Mouse (Mus musculus) G1E (cell line): ENCODE measurements around the gene Adcy1.

Source experiments
- CTCF ChIP-seq: IDR thresholded peaks from 2 replicates; pipeline ENCODE4 v1.5.1; 2012; ENCODE audit warnings: low read depth, low read length, inconsistent platforms, mixed read lengths
- GATA1 ChIP-seq: IDR thresholded peaks from 2 replicates; pipeline ENCODE4 v1.6.1; 2012; ENCODE audit warnings: borderline replicate concordance, low read length, inconsistent platforms, mixed read lengths
- GATA2 ChIP-seq: IDR thresholded peaks from 2 replicates; pipeline ENCODE4 v1.6.1; 2012; ENCODE audit warnings: low read depth, low read length, inconsistent platforms, borderline replicate concordance
- POLR2AphosphoS5 ChIP-seq: IDR thresholded peaks from 2 replicates; pipeline ENCODE4 v1.6.1; 2012; ENCODE audit warnings: low read depth, low read length, inconsistent platforms; ENCODE audit not compliant: insufficient replicate concordance
- TAL1 ChIP-seq: conservative IDR thresholded peaks from 2 replicates; pipeline ENCODE4 v1.6.1; 2012; ENCODE audit warnings: low read depth, low read length, inconsistent platforms, mixed read lengths

DNA sequence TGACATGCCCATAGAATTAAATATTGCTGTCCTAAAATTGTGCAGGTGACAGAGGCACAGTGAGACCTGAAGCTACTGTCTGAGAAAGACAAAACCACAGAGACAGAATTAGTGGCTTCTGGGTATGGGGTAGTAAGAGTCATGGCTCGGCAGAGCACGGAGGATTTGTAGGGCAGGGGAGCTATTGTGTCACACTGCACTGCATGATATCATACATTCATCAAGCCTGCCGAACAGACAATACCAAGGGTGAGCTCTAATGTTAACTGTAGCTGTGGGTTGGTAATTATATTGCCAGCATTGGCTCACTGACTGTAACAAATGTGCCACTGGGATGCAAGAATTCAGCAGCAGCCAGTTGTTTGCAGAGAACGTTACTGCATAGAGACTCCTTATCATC lies 101.1 kb downstream of the Adcy1 start:
- TF ChIP-seq GATA2 (no peak), CTCF (no peak), TAL1 (no peak), POLR2AphosphoS5 (no peak), GATA1 (no peak)
